Mouse (Mus musculus): ENCODE data around the gene Cabp7.

- no peak for TF ChIP-seq CTCF (IDR thresholded peaks at IDR 0.05; ENCODE audit: low read depth, low read length)
- no peak for TF ChIP-seq TAL1 (conservative IDR thresholded peaks at IDR 0.05; ENCODE audit: low read depth, low read length)
- no peak for TF ChIP-seq GATA1 (IDR thresholded peaks at IDR 0.05; ENCODE audit: borderline replicate concordance, low read length)
- no peak for TF ChIP-seq POLR2AphosphoS5 (IDR thresholded peaks at IDR 0.05; ENCODE audit: insufficient replicate concordance, low read depth, low read length)
- no peak for TF ChIP-seq GATA2 (IDR thresholded peaks at IDR 0.05; ENCODE audit: borderline replicate concordance, low read depth, low read length)
These were observed 609 bp downstream of the Cabp7 start for GRCm38 (mm10) chr11:4745969-4746368.

All from G1E (cell line).